Mouse (Mus musculus) MEL (cell line): ENCODE data around the gene Olfr808. TPM values are rescaled to one million over a fixed set of nuclear protein-coding genes. Genes with fewer than 3 reads are reported as not detected.

ENCODE experiments used
- DNase-seq: peaks from one replicate; pipeline ENCODE4 v3.0.0; 2011; ENCODE audit warnings: low read depth, low spot score
- H3K27ac ChIP-seq: 2 replicates; pipeline ENCODE4 v1.5.1; 2012; ENCODE audit warnings: low read depth, mild to moderate bottlenecking, control low read depth, low read length, moderate library complexity; ENCODE audit not compliant: control insufficient read depth
- H3K27me3 ChIP-seq, 2 experiments: fragments of 150-350 bp in 1 of 2; sonication (generic) in 1 of 2; 2 replicates each; pipeline ENCODE4 v1.6.1; 2012; ENCODE audit warnings: low read length in 2 of 2, mild to moderate bottlenecking in 2 of 2, improper control_type of control experiment in 1 of 2, moderate library complexity in 1 of 2; ENCODE audit not compliant: insufficient read depth in 2 of 2, control insufficient read depth in 1 of 2
- H3K36me3 ChIP-seq, 2 experiments: 2 replicates each; pipeline ENCODE4 v1.6.1; 2012 to 2014; ENCODE audit warnings: low read length in 2 of 2, improper control_type of control experiment in 1 of 2, inconsistent platforms in 1 of 2, mild to moderate bottlenecking in 1 of 2; ENCODE audit not compliant: insufficient read depth in 2 of 2, control insufficient read depth in 1 of 2
- H3K4me1 ChIP-seq, 2 experiments: fragments of 150-350 bp in 1 of 2; sonication (generic) in 1 of 2; 2 replicates each; pipeline ENCODE4 v1.6.1; 2012; ENCODE audit warnings: low read length in 2 of 2, improper control_type of control experiment in 1 of 2, mild to moderate bottlenecking in 1 of 2; ENCODE audit not compliant: insufficient read depth in 2 of 2, control insufficient read depth in 1 of 2
- H3K4me3 ChIP-seq, 2 experiments: fragments of 150-350 bp in 1 of 2; sonication (generic) in 1 of 2; 2 replicates each; pipeline ENCODE4 v1.5.1; 2012; ENCODE audit warnings: low read depth in 2 of 2, low read length in 2 of 2, mild to moderate bottlenecking in 2 of 2, moderate library complexity in 2 of 2, control low read depth in 1 of 2, improper control_type of control experiment in 1 of 2; ENCODE audit not compliant: control insufficient read depth in 1 of 2, insufficient read depth in 1 of 2
- H3K79me2 ChIP-seq: 2 replicates; pipeline ENCODE4 v1.6.1; 2012; ENCODE audit warnings: mild to moderate bottlenecking, low read length, moderate library complexity; ENCODE audit not compliant: control insufficient read depth, poor library complexity, insufficient read depth
- H3K9ac ChIP-seq: 2 replicates; pipeline ENCODE4 v1.6.1; 2012; ENCODE audit warnings: low read depth, mild to moderate bottlenecking, control low read depth, low read length, moderate library complexity; ENCODE audit not compliant: control insufficient read depth, poor library complexity, severe bottlenecking
- H3K9me3 ChIP-seq: fragments of 150-350 bp; sonication (generic); replicated peaks from 2 replicates; pipeline ENCODE4 v1.6.1; 2012; ENCODE audit warnings: mild to moderate bottlenecking, low read length, improper control_type of control experiment, moderate library complexity; ENCODE audit not compliant: insufficient read depth
- CHD1 ChIP-seq: IDR thresholded peaks from 2 replicates; pipeline ENCODE4 v1.6.1; 2012; ENCODE audit warnings: low read depth, mild to moderate bottlenecking, inconsistent platforms, low read length, improper control_type of control experiment
- CHD2 ChIP-seq: IDR thresholded peaks from 2 replicates; pipeline ENCODE4 v1.6.1; 2011; ENCODE audit warnings: low read length, improper control_type of control experiment
- ELF1 ChIP-seq: IDR thresholded peaks from 2 replicates; pipeline ENCODE4 v1.6.1; 2014; ENCODE audit warnings: low read depth, mild to moderate bottlenecking, inconsistent platforms, low read length, improper control_type of control experiment, moderate library complexity
- GABPA ChIP-seq: IDR thresholded peaks from 2 replicates; pipeline ENCODE4 v1.6.1; 2012; ENCODE audit warnings: low read depth, mild to moderate bottlenecking, inconsistent platforms, low read length, improper control_type of control experiment, moderate library complexity
- HCFC1 ChIP-seq: IDR thresholded peaks from 2 replicates; pipeline ENCODE4 v1.6.1; 2012; ENCODE audit warnings: low read depth, mild to moderate bottlenecking, inconsistent platforms, low read length, improper control_type of control experiment, moderate library complexity
- JUND ChIP-seq: IDR thresholded peaks from 2 replicates; pipeline ENCODE4 v1.6.1; 2011; ENCODE audit warnings: low read depth, mild to moderate bottlenecking, improper control_type of control experiment, low read length
- MEF2A ChIP-seq: IDR thresholded peaks from 2 replicates; pipeline ENCODE4 v1.6.1; 2014; ENCODE audit warnings: low read depth, mild to moderate bottlenecking, inconsistent platforms, low read length, improper control_type of control experiment; ENCODE audit not compliant: poor library complexity, insufficient replicate concordance, severe bottlenecking; ENCODE audit errors: extremely low read depth
- MYC ChIP-seq: IDR thresholded peaks from 2 replicates; pipeline ENCODE4 v1.6.1; 2011; ENCODE audit warnings: low read depth, mild to moderate bottlenecking, low read length, improper control_type of control experiment, moderate library complexity
- RAD21 ChIP-seq: IDR thresholded peaks from 2 replicates; pipeline ENCODE4 v1.6.1; 2011; ENCODE audit warnings: mild to moderate bottlenecking, low read depth, low read length, improper control_type of control experiment
- SMC3 ChIP-seq: IDR thresholded peaks from 2 replicates; pipeline ENCODE4 v1.6.1; 2011; ENCODE audit warnings: low read depth, low read length, improper control_type of control experiment
- TAL1 ChIP-seq: IDR thresholded peaks from 2 replicates; pipeline ENCODE4 v1.6.1; 2012; ENCODE audit warnings: mild to moderate bottlenecking, inconsistent platforms, low read length, moderate library complexity, mixed read lengths
- TBP ChIP-seq: IDR thresholded peaks from 2 replicates; pipeline ENCODE4 v1.8.0; 2011; ENCODE audit warnings: low read depth, low read length, improper control_type of control experiment
- TCF12 ChIP-seq: IDR thresholded peaks from 2 replicates; pipeline ENCODE4 v1.6.1; 2014; ENCODE audit warnings: low read depth, mild to moderate bottlenecking, inconsistent platforms, low read length, improper control_type of control experiment, moderate library complexity
- USF1 ChIP-seq: IDR thresholded peaks from 2 replicates; pipeline ENCODE4 v1.6.1; 2014; ENCODE audit warnings: low read depth, mild to moderate bottlenecking, inconsistent platforms, low read length, improper control_type of control experiment, moderate library complexity
- USF2 ChIP-seq, 2 experiments: IDR thresholded peaks; 2 replicates each; pipeline ENCODE4 v1.6.1; 2011 to 2012; ENCODE audit warnings: improper control_type of control experiment in 2 of 2, low read length in 2 of 2, borderline replicate concordance in 1 of 2, inconsistent platforms in 1 of 2, low read depth in 1 of 2, mild to moderate bottlenecking in 1 of 2; ENCODE audit not compliant: insufficient read depth in 1 of 2
- ZMIZ1 ChIP-seq: IDR thresholded peaks from 2 replicates; pipeline ENCODE4 v1.6.1; 2012; ENCODE audit warnings: low read depth, mild to moderate bottlenecking, inconsistent platforms, low read length, improper control_type of control experiment, moderate library complexity
- ZNF384 ChIP-seq: IDR thresholded peaks from 2 replicates; pipeline ENCODE4 v1.6.1; 2012; ENCODE audit warnings: low read depth, mild to moderate bottlenecking, inconsistent platforms, low read length, improper control_type of control experiment
- polyA plus RNA-seq, 2 experiments: library from polyadenylated mRNA; stranded (reverse) in 1 of 2; unstranded in 1 of 2; fragments of >175 nt in 1 of 2; fragments of >200 nt in 1 of 2; gene quantifications; 2 replicates each; pipeline versions ENCODE4 v1.2.1 to v1.2.4; 2012; ENCODE audit warnings: low replicate concordance in 2 of 2, low read depth in 1 of 2; ENCODE audit not compliant: insufficient read length in 2 of 2, insufficient read depth in 1 of 2, missing spikeins in 1 of 2
- total RNA-seq: library from RNA; depleted of rRNA; stranded (reverse); fragments of 300-350 nt; gene quantifications from 2 replicates; pipeline ENCODE4 v1.2.3, GENCODE M21; 2012; rRNA removed

Gene Olfr808
- total and polyA plus RNA-seq, 3 experiments: not detected

GRCm38 (mm10) chr10:129804296-129804695 is 39.0 kb downstream of the Olfr808 start, which contains the start of gene Olfr811:
Gene Olfr811, minus strand, starts transcription at chr10:129804396.
- no peaks in the 10 kb centered on the region for H3K36me3 ChIP-seq
- H3K4me1 ChIP-seq: no peaks in the 10 kb centered on the region
- DNase-seq: no peak
- no peak within 1 kb of the TSS for H3K27ac ChIP-seq
- H3K4me3 ChIP-seq: no peak within 1 kb of the TSS
- H3K9ac ChIP-seq: no peak within 1 kb of the TSS
- no peaks in the 10 kb centered on the region for H3K27me3 ChIP-seq
- H3K79me2 ChIP-seq: no peaks in the 10 kb centered on the region
- TF ChIP-seq TCF12: no peak
- TF ChIP-seq ELF1: no peak
- TF ChIP-seq GABPA: no peak
- no peak for TF ChIP-seq JUND
- TF ChIP-seq USF1: no peak
- no peak for TF ChIP-seq TBP
- no peak for TF ChIP-seq MYC
- no peak for TF ChIP-seq HCFC1
- TF ChIP-seq ZMIZ1: no peak
- TF ChIP-seq TAL1: no peak
- TF ChIP-seq MEF2A: no peak
- no peak for TF ChIP-seq USF2 (IDR thresholded peaks at IDR 0.05; ENCODE audit: borderline replicate concordance in 1 of 2, insufficient read depth in 1 of 2, low read depth in 1 of 2, low read length in 2 of 2)
- TF ChIP-seq CHD1: no peak
- no peak for TF ChIP-seq ZNF384
- no peak for TF ChIP-seq CHD2
- TF ChIP-seq RAD21: no peak
- no peak for TF ChIP-seq SMC3
- no peaks in the 10 kb centered on the region for H3K9me3 ChIP-seq

Other genes starting within 250 kb of the Olfr808 start
- gene Olfr791, start 243.7 kb upstream of the Olfr808 start, total RNA-seq: not detected in 2 replicates
- gene Olfr791, start 243.7 kb upstream of the Olfr808 start, polyA plus RNA-seq: not detected
- not detected in 2 replicates for gene Olfr792, start 226.3 kb upstream of the Olfr808 start, total RNA-seq
- gene Olfr792, start 226.3 kb upstream of the Olfr808 start, polyA plus RNA-seq: not detected
- not detected in 2 replicates for gene Olfr794, start 197.8 kb upstream of the Olfr808 start, total RNA-seq
- gene Olfr794, start 197.8 kb upstream of the Olfr808 start, polyA plus RNA-seq: not detected
- not detected in 2 replicates for gene Olfr796, start 152.9 kb upstream of the Olfr808 start, total RNA-seq
- gene Olfr796, start 152.9 kb upstream of the Olfr808 start, polyA plus RNA-seq: not detected
- gene Olfr798, start 137.5 kb upstream of the Olfr808 start, total RNA-seq: not detected in 2 replicates
- gene Olfr798, start 137.5 kb upstream of the Olfr808 start, polyA plus RNA-seq: not detected
- not detected in 2 replicates for gene Olfr799, start 128.0 kb upstream of the Olfr808 start, total RNA-seq
- not detected for gene Olfr799, start 128.0 kb upstream of the Olfr808 start, polyA plus RNA-seq
- gene Olfr800, start 107.8 kb upstream of the Olfr808 start, total RNA-seq: not detected in 2 replicates
- not detected for gene Olfr800, start 107.8 kb upstream of the Olfr808 start, polyA plus RNA-seq
- gene Olfr801, start 91.6 kb upstream of the Olfr808 start, total RNA-seq: not detected in 2 replicates
- not detected for gene Olfr801, start 91.6 kb upstream of the Olfr808 start, polyA plus RNA-seq
- gene Olfr802, start 77.3 kb upstream of the Olfr808 start, total RNA-seq: not detected in 2 replicates
- not detected for gene Olfr802, start 77.3 kb upstream of the Olfr808 start, polyA plus RNA-seq
- gene Olfr803, start 71.2 kb upstream of the Olfr808 start, total RNA-seq: not detected in 2 replicates
- gene Olfr803, start 71.2 kb upstream of the Olfr808 start, polyA plus RNA-seq: under 1 TPM in 1 of 2 experiments, not detected in 1; 0.03 TPM
- not detected in 2 replicates for gene Olfr804, start 62.3 kb upstream of the Olfr808 start, total RNA-seq
- gene Olfr804, start 62.3 kb upstream of the Olfr808 start, polyA plus RNA-seq: not detected
- gene Olfr805, start 36.1 kb upstream of the Olfr808 start, total RNA-seq: not detected in 2 replicates
- not detected for gene Olfr805, start 36.1 kb upstream of the Olfr808 start, polyA plus RNA-seq
- not detected in 2 replicates for gene Olfr806, start 23.6 kb upstream of the Olfr808 start, total RNA-seq
- not detected for gene Olfr806, start 23.6 kb upstream of the Olfr808 start, polyA plus RNA-seq
- gene Olfr807, start 7.7 kb upstream of the Olfr808 start, total RNA-seq: not detected in 2 replicates
- not detected for gene Olfr807, start 7.7 kb upstream of the Olfr808 start, polyA plus RNA-seq
- gene Olfr809, start 9.2 kb downstream of the Olfr808 start, total RNA-seq: not detected in 2 replicates
- gene Olfr809, start 9.2 kb downstream of the Olfr808 start, polyA plus RNA-seq: not detected
- not detected in 2 replicates for gene Olfr810, start 29.4 kb downstream of the Olfr808 start, total RNA-seq
- gene Olfr810, start 29.4 kb downstream of the Olfr808 start, polyA plus RNA-seq: not detected
- gene Olfr811, start 38.9 kb downstream of the Olfr808 start, total RNA-seq: not detected in 2 replicates
- not detected for gene Olfr811, start 38.9 kb downstream of the Olfr808 start, polyA plus RNA-seq
- gene Olfr812, start 80.6 kb downstream of the Olfr808 start, total RNA-seq: not detected in 2 replicates
- not detected for gene Olfr812, start 80.6 kb downstream of the Olfr808 start, polyA plus RNA-seq
- not detected in 2 replicates for gene Olfr813, start 89.9 kb downstream of the Olfr808 start, total RNA-seq
- not detected for gene Olfr813, start 89.9 kb downstream of the Olfr808 start, polyA plus RNA-seq
- not detected in 2 replicates for gene Olfr814, start 114.4 kb downstream of the Olfr808 start, total RNA-seq
- not detected for gene Olfr814, start 114.4 kb downstream of the Olfr808 start, polyA plus RNA-seq
- gene Olfr815, start 140.4 kb downstream of the Olfr808 start, total RNA-seq: not detected in 2 replicates
- gene Olfr815, start 140.4 kb downstream of the Olfr808 start, polyA plus RNA-seq: not detected
- gene Olfr816, start 150.1 kb downstream of the Olfr808 start, total RNA-seq: not detected in 2 replicates
- gene Olfr816, start 150.1 kb downstream of the Olfr808 start, polyA plus RNA-seq: not detected
- gene Olfr818, start 183.6 kb downstream of the Olfr808 start, total RNA-seq: not detected in 2 replicates
- not detected for gene Olfr818, start 183.6 kb downstream of the Olfr808 start, polyA plus RNA-seq
- gene Olfr819, start 201.8 kb downstream of the Olfr808 start, total RNA-seq: not detected in 2 replicates
- not detected for gene Olfr819, start 201.8 kb downstream of the Olfr808 start, polyA plus RNA-seq
- gene Olfr247, start 210.7 kb downstream of the Olfr808 start, total RNA-seq: not detected in 2 replicates
- not detected for gene Olfr247, start 210.7 kb downstream of the Olfr808 start, polyA plus RNA-seq
- not detected in 2 replicates for gene Gm10310, start 219.6 kb downstream of the Olfr808 start, total RNA-seq
- not detected for gene Gm10310, start 219.6 kb downstream of the Olfr808 start, polyA plus RNA-seq
- not detected in 2 replicates for gene Olfr820, start 247.1 kb downstream of the Olfr808 start, total RNA-seq
- not detected for gene Olfr820, start 247.1 kb downstream of the Olfr808 start, polyA plus RNA-seq